ENCODE assay signal across 9 mouse cellular contexts in genomic region chr2:19414222-19414965, GRCm38 (mm10). TPM values are rescaled to one million over a fixed set of nuclear protein-coding genes. Genes with fewer than 3 reads are reported as not detected.
DNase-seq lines count a peak whose midpoint lies in the region; ATAC-seq lines count a peak whose summit lies in the region.
"Had no signal": no experiment of that assay in that cellular context is flagged by ENCODE, and none has a peak within 500 bp of the region (broad histone marks: within the 10 kb centered on the region; RNA-seq: fewer than 3 reads in every experiment).

No protein-coding gene starts in this region.

- H3K27me3 ChIP-seq in heart, embryonic 16.5 days (ENCODE audit: control insufficient read depth, insufficient read depth, low read length): peaks cover 2% of the 10 kb centered on the region; the same call in 1 of the 2 replicates
- peaks cover 3% of the 10 kb centered on the region; the same call in 1 of the 2 replicates for H3K27me3 ChIP-seq in liver, embryonic 15.5 days
- H3K27me3 ChIP-seq in neural tube, embryonic 11.5 days (ENCODE audit: control insufficient read depth, insufficient read depth, low read length): no peaks in the 10 kb centered on the region

- peak overlapping the region; percentile 34 for H3K4me3 ChIP-seq in heart, embryonic 16.5 days (ENCODE audit: low read length)
- no peak overlapping the region; the same call in 1 of the 2 replicates for H3K4me3 ChIP-seq in liver, embryonic 15.5 days (replicated peaks)
- H3K4me3 ChIP-seq in neural tube, embryonic 11.5 days (ENCODE audit: low read depth, low read length): no peak overlapping the region

- DNase-seq in ES-CJ7 (ENCODE audit: low read depth, low spot score): peak; percentile 67
- peak; percentile 29 for DNase-seq in c-Kit-positive CD71-negative TER-119-negative erythroid progenitor cells, embryonic 14.5 days (ENCODE audit: low read depth)
- DNase-seq in kidney, postnatal 25 days: peak; percentile 71 to 78
- peak; percentile 73 for DNase-seq in neural tube, embryonic 11.5 days (ENCODE audit: low spot score)
- DNase-seq in testis, postnatal 14 days (ENCODE audit: low spot score): peak; percentile 61

- no peak overlapping the region for H3K27ac ChIP-seq in heart, embryonic 16.5 days (ENCODE audit: low read length)
- H3K27ac ChIP-seq in liver, embryonic 15.5 days (replicated peaks): no peak overlapping the region
- H3K27ac ChIP-seq in neural tube, embryonic 11.5 days (ENCODE audit: low read depth, low read length): no peak overlapping the region

- H3K36me3 ChIP-seq in heart, embryonic 16.5 days (ENCODE audit: control insufficient read depth, insufficient read depth): no peaks in the 10 kb centered on the region
- no peaks in the 10 kb centered on the region for H3K36me3 ChIP-seq in liver, embryonic 15.5 days (replicated peaks)
- no peaks in the 10 kb centered on the region for H3K36me3 ChIP-seq in neural tube, embryonic 11.5 days (ENCODE audit: control insufficient read depth, insufficient read depth, low read length)

- H3K9ac ChIP-seq in heart, embryonic 16.5 days (ENCODE audit: low read length): 0 out of 2 replicates have a peak overlapping the region, but pooled peaks have one; percentile 39
- H3K9ac ChIP-seq in liver, embryonic 15.5 days: no peak overlapping the region
- H3K9ac ChIP-seq in neural tube, embryonic 11.5 days (ENCODE audit: low read length): no peak overlapping the region

- peak overlapping the region; percentile 61 for H3K4me2 ChIP-seq in heart, embryonic 16.5 days (ENCODE audit: low read depth, low read length)
- H3K4me2 ChIP-seq in liver, embryonic 15.5 days: peak overlapping the region; percentile 54
- H3K4me2 ChIP-seq in neural tube, embryonic 11.5 days (ENCODE audit: low read depth): peak overlapping the region; percentile 37

- WGBS in heart, embryonic 16.5 days: 19% methylated on average over 19 of the region's 19 CpGs
- WGBS in liver, embryonic 15.5 days (ENCODE audit: insufficient replicate concordance): 17% methylated on average over 19 of the region's 19 CpGs
- WGBS in neural tube, embryonic 11.5 days: 22% methylated on average over 19 of the region's 19 CpGs

- H3K4me1 ChIP-seq in heart, embryonic 16.5 days (ENCODE audit: control insufficient read depth, insufficient read depth, low read length): peaks cover 3% of the 10 kb centered on the region; the same call in 1 of the 2 replicates
- H3K4me1 ChIP-seq in liver, embryonic 15.5 days (replicated peaks): peaks cover 5% of the 10 kb centered on the region
- no peaks in the 10 kb centered on the region for H3K4me1 ChIP-seq in neural tube, embryonic 11.5 days (ENCODE audit: control insufficient read depth, insufficient read depth, low read length)

- peak; percentile 79 for ATAC-seq in erythroid progenitor cell, adult 5-6 weeks (replicated peaks; ENCODE audit: low FRiP score, poor library complexity, severe bottlenecking)
- ATAC-seq in heart, embryonic 16.5 days (replicated peaks; ENCODE audit: extremely low read depth, insufficient read depth, low FRiP score): no peak
- ATAC-seq in liver, embryonic 15.5 days (ENCODE audit: insufficient read depth): no peak
- ATAC-seq in neural tube, embryonic 11.5 days (ENCODE audit: insufficient read depth, low FRiP score, low TSS enrichment): peak; percentile 60

- peaks cover 3% of the 10 kb centered on the region for H3K9me3 ChIP-seq in heart, embryonic 16.5 days (replicated peaks; ENCODE audit: control insufficient read depth, low read length)
- no peaks in the 10 kb centered on the region for H3K9me3 ChIP-seq in liver, embryonic 15.5 days (replicated peaks)
- no peaks in the 10 kb centered on the region for H3K9me3 ChIP-seq in neural tube, embryonic 11.5 days (ENCODE audit: control insufficient read depth, low read length)

RNA-seq across cellular contexts. Expression of gene Ptf1a, which starts 31.1 kb away (rescaled TPM):
- not detected in 2 replicates for total RNA-seq in erythroid progenitor cell, adult 5-6 weeks (2015; ENCODE audit: low replicate concordance)
- not detected in 2 replicates for total RNA-seq in erythroid progenitor cell, adult 5-6 weeks (2017; ENCODE audit: low replicate concordance)
- polyA plus RNA-seq in heart, embryonic 16.5 days (2015; fragmentation: Nextera tagmentation; extraction: Ambion mirVana): not detected in 2 replicates
- polyA plus RNA-seq in liver, embryonic 15.5 days (2015; fragmentation: Nextera tagmentation; extraction: Ambion mirVana): 0.50 TPM in 1 of 2 replicates, not detected in the other
- 13.0 and 13.6 TPM in 2 replicates for polyA plus RNA-seq in neural tube, embryonic 11.5 days (2014; fragmentation: Nextera tagmentation; extraction: Ambion mirVana)
- total RNA-seq: layer of hippocampus, adult 18-20 months had no signal

RNA-seq across cellular contexts. Expression of gene Msrb2, which starts 43.2 kb away (rescaled TPM):
- total RNA-seq in erythroid progenitor cell, adult 5-6 weeks (2015; ENCODE audit: low replicate concordance): 9.4 TPM in 1 of 2 replicates, not detected in the other
- 0.61 and 2.1 TPM in 2 replicates for total RNA-seq in erythroid progenitor cell, adult 5-6 weeks (2017; ENCODE audit: low replicate concordance)
- polyA plus RNA-seq in heart, embryonic 16.5 days (2015; fragmentation: Nextera tagmentation; extraction: Ambion mirVana): 50.6 and 52.1 TPM in 2 replicates
- 7.8 and 8.8 TPM in 2 replicates for polyA plus RNA-seq in liver, embryonic 15.5 days (2015; fragmentation: Nextera tagmentation; extraction: Ambion mirVana)
- polyA plus RNA-seq in neural tube, embryonic 11.5 days (2014; fragmentation: Nextera tagmentation; extraction: Ambion mirVana): 13.3 and 14.6 TPM in 2 replicates

Comparison
In these comparisons a context has a peak if more than half of its experiments do, and no peak if none do; other contexts are left out.
1. ATAC-seq: peak in erythroid progenitor cell, adult 5-6 weeks (single experiment) and neural tube, embryonic 11.5 days (single experiment); none in heart, embryonic 16.5 days (single experiment) and liver, embryonic 15.5 days (single experiment).
2. Peak in every context shown above with its lines, with median percentiles within 50 percentile points of each other: DNase-seq and H3K4me2 ChIP-seq.